Mouse (Mus musculus) ovary, adult 2 months (tissue): ENCODE results near the gene Pcgf1. TPM values are rescaled to one million over a fixed set of nuclear protein-coding genes. Genes with fewer than 3 reads are reported as not detected.

Experiments used
- polyA plus RNA-seq: library from polyadenylated mRNA; depleted of rRNA; stranded (reverse); fragments of >200 nt; gene quantifications from 2 replicates; pipeline ENCODE4 v1.2.3, GENCODE M21; 2012; rRNA removed

Gene Pcgf1
- polyA plus RNA-seq = 26.2 and 38.5 TPM in 2 replicates

GRCm38 (mm10) chr6:83077630-83078323 lies at the start of gene Pcgf1:
TSS of gene Pcgf1 (plus strand) at chr6:83077869.

GRCm38 (mm10) chr6:83033249-83034185 lies 44.2 kb upstream of the Pcgf1 start, which contains the start of the genes Dok1 and Loxl3:
TSS of gene Dok1 (minus strand) at chr6:83033471.
TSS of gene Loxl3 (plus strand) at chr6:83034173.

GRCm38 (mm10) chr6:83054074-83054851 lies 23.4 kb upstream of the Pcgf1 start, which contains the start of gene Aup1:
TSS of gene Aup1 (plus strand) at chr6:83054521.

GRCm38 (mm10) chr6:83054871-83055431 lies 22.7 kb upstream of the Pcgf1 start, which contains the start of gene Htra2:
TSS of gene Htra2 (minus strand) at chr6:83055273.

GRCm38 (mm10) chr6:83057790-83058189 lies 19.9 kb upstream of the Pcgf1 start, which contains the start of gene Dqx1:
TSS of gene Dqx1 (plus strand) at chr6:83057844.

GRCm38 (mm10) chr6:83070247-83070310 lies 7.6 kb upstream of the Pcgf1 start, which contains the start of gene Tlx2:
TSS of gene Tlx2 (minus strand) at chr6:83070293.

GRCm38 (mm10) chr6:83086121-83087035 lies 8.7 kb downstream of the Pcgf1 start, which contains the start of gene Lbx2:
TSS of gene Lbx2 (plus strand) at chr6:83086367.

GRCm38 (mm10) chr6:83101316-83101687 lies 23.6 kb downstream of the Pcgf1 start, which contains the start of the genes Ccdc142 and Gm42688:
TSS of gene Ccdc142 (plus strand) at chr6:83101601.
TSS of gene Gm42688 (plus strand) at chr6:83101617.

GRCm38 (mm10) chr6:83108762-83109668 lies 31.3 kb downstream of the Pcgf1 start, which contains the start of gene Mrpl53:
TSS of gene Mrpl53 (plus strand) at chr6:83109040.

GRCm38 (mm10) chr6:83115011-83115671 lies 37.5 kb downstream of the Pcgf1 start, which contains the start of gene Mogs:
TSS of gene Mogs (plus strand) at chr6:83115496.

GRCm38 (mm10) chr6:83120930-83121862 lies 43.5 kb downstream of the Pcgf1 start, which contains the start of gene Wbp1:
TSS of gene Wbp1 (minus strand) at chr6:83121559.

GRCm38 (mm10) chr6:83125331-83125730 lies 47.7 kb downstream of the Pcgf1 start, which contains the start of gene Ino80b:
TSS of gene Ino80b (minus strand) at chr6:83125431.

Other genes with a start within 250 kb of the Pcgf1 start
- gene Sema4f, start 138.1 kb upstream of the Pcgf1 start, polyA plus RNA-seq = 1.3 and 1.5 TPM in 2 replicates
- gene M1ap, start 131.0 kb upstream of the Pcgf1 start, polyA plus RNA-seq = 0.15 and 0.23 TPM in 2 replicates
- 11.3 and 14.4 TPM in 2 replicates for gene Dok1, start 44.4 kb upstream of the Pcgf1 start, polyA plus RNA-seq
- gene Loxl3, start 43.7 kb upstream of the Pcgf1 start, polyA plus RNA-seq = 13.3 and 14.9 TPM in 2 replicates
- gene Aup1, start 23.3 kb upstream of the Pcgf1 start, polyA plus RNA-seq = 668 and 727 TPM in 2 replicates
- 58.2 and 63.9 TPM in 2 replicates for gene Htra2, start 22.6 kb upstream of the Pcgf1 start, polyA plus RNA-seq
- 2.0 and 2.6 TPM in 2 replicates for gene Dqx1, start 20.0 kb upstream of the Pcgf1 start, polyA plus RNA-seq
- not detected in 2 replicates for gene Tlx2, start 7.6 kb upstream of the Pcgf1 start, polyA plus RNA-seq
- 18.9 and 19.3 TPM in 2 replicates for gene Lbx2, start 8.5 kb downstream of the Pcgf1 start, polyA plus RNA-seq
- gene Ccdc142, start 23.7 kb downstream of the Pcgf1 start, polyA plus RNA-seq = 21.7 and 28.8 TPM in 2 replicates
- gene Gm42688, start 23.7 kb downstream of the Pcgf1 start, polyA plus RNA-seq = 7.0 and 8.5 TPM in 2 replicates
- gene Mrpl53, start 31.2 kb downstream of the Pcgf1 start, polyA plus RNA-seq = 98.5 and 124 TPM in 2 replicates
- 124 and 132 TPM in 2 replicates for gene Mogs, start 37.6 kb downstream of the Pcgf1 start, polyA plus RNA-seq
- 174 and 210 TPM in 2 replicates for gene Wbp1, start 43.7 kb downstream of the Pcgf1 start, polyA plus RNA-seq
- gene Ino80b, start 47.6 kb downstream of the Pcgf1 start, polyA plus RNA-seq = 79.8 and 116 TPM in 2 replicates
- gene Rtkn, start 57.6 kb downstream of the Pcgf1 start, polyA plus RNA-seq = 65.5 and 80.1 TPM in 2 replicates
- gene Wdr54, start 78.5 kb downstream of the Pcgf1 start, polyA plus RNA-seq = 7.4 and 8.4 TPM in 2 replicates
- gene 1700003E16Rik, start 78.5 kb downstream of the Pcgf1 start, polyA plus RNA-seq = 4.1 and 4.4 TPM in 2 replicates
- gene Dctn1, start 88.1 kb downstream of the Pcgf1 start, polyA plus RNA-seq = 186 and 187 TPM in 2 replicates
- gene Slc4a5, start 142.0 kb downstream of the Pcgf1 start, polyA plus RNA-seq = 1.5 and 2.3 TPM in 2 replicates
- 6.3 and 8.8 TPM in 2 replicates for gene Mthfd2, start 248.0 kb downstream of the Pcgf1 start, polyA plus RNA-seq
- 20.7 and 74.5 TPM in 2 replicates for gene Mob1a, start 248.1 kb downstream of the Pcgf1 start, polyA plus RNA-seq